Mouse (Mus musculus): ENCODE results near the gene Cstf1. TPM values are rescaled to one million over a fixed set of nuclear protein-coding genes. Genes with fewer than 3 reads are reported as not detected.

Gene Cstf1
- polyA plus RNA-seq, 1 experiment from 2014 or later: 44.9 TPM

GRCm38 (mm10) chr2:172401116-172401825 lies 30.8 kb downstream of the Cstf1 start:
- no peaks in the 10 kb centered on the region for H3K36me3 ChIP-seq (ENCODE audit: control insufficient read depth, insufficient read depth, low read length)
- 77% methylated on average over 13 of the region's 13 CpGs for WGBS
- H3K4me1 ChIP-seq (replicated peaks; ENCODE audit: control insufficient read depth, insufficient read depth, low read length): no peaks in the 10 kb centered on the region
- no peak overlapping the region for H3K4me2 ChIP-seq (replicated peaks; ENCODE audit: low read depth, low read length)
- no peak overlapping the region for H3K4me3 ChIP-seq (ENCODE audit: low read depth, low read length)
- ATAC-seq (ENCODE audit: low FRiP score) (no peak), DNase-seq (ENCODE audit: low spot score) (no peak)
- no peak overlapping the region for H3K9ac ChIP-seq (ENCODE audit: low read depth, low read length)
- H3K9me3 ChIP-seq (ENCODE audit: control insufficient read depth, low read length): no peaks in the 10 kb centered on the region
- H3K27ac ChIP-seq (ENCODE audit: low read depth, low read length): no peak overlapping the region
- H3K27me3 ChIP-seq (ENCODE audit: control insufficient read depth, insufficient read depth, low read length): no peaks in the 10 kb centered on the region

GRCm38 (mm10) chr2:172404239-172404638 lies 33.8 kb downstream of the Cstf1 start:
- H3K9me3 ChIP-seq (ENCODE audit: control insufficient read depth, low read length): no peaks in the 10 kb centered on the region
- no peak overlapping the region for H3K9ac ChIP-seq (ENCODE audit: low read depth, low read length)
- no peaks in the 10 kb centered on the region for H3K27me3 ChIP-seq (ENCODE audit: control insufficient read depth, insufficient read depth, low read length)
- no peak overlapping the region for H3K27ac ChIP-seq (ENCODE audit: low read depth, low read length)
- 62% methylated on average over 7 of the region's 7 CpGs for WGBS
- no peaks in the 10 kb centered on the region for H3K36me3 ChIP-seq (ENCODE audit: control insufficient read depth, insufficient read depth, low read length)
- H3K4me2 ChIP-seq (replicated peaks; ENCODE audit: low read depth, low read length): no peak overlapping the region
- H3K4me3 ChIP-seq (ENCODE audit: low read depth, low read length): no peak overlapping the region
- DNase-seq (ENCODE audit: low spot score) (no peak), ATAC-seq (ENCODE audit: low FRiP score) (no peak)
- no peaks in the 10 kb centered on the region for H3K4me1 ChIP-seq (replicated peaks; ENCODE audit: control insufficient read depth, insufficient read depth, low read length)

- H3K4me2 ChIP-seq (replicated peaks; ENCODE audit: low read depth, low read length): no peak overlapping the region
- H3K27me3 ChIP-seq (ENCODE audit: control insufficient read depth, insufficient read depth, low read length): no peaks in the 10 kb centered on the region
- H3K36me3 ChIP-seq (ENCODE audit: control insufficient read depth, insufficient read depth, low read length): no peaks in the 10 kb centered on the region
- no peaks in the 10 kb centered on the region for H3K4me1 ChIP-seq (replicated peaks; ENCODE audit: control insufficient read depth, insufficient read depth, low read length)
- no peaks in the 10 kb centered on the region for H3K9me3 ChIP-seq (ENCODE audit: control insufficient read depth, low read length)
- WGBS: 71% methylated on average over 3 of the region's 3 CpGs
- H3K27ac ChIP-seq (ENCODE audit: low read depth, low read length): no peak overlapping the region
- no peak for DNase-seq (ENCODE audit: low spot score)
- no peak overlapping the region for H3K9ac ChIP-seq (ENCODE audit: low read depth, low read length)
- ATAC-seq (ENCODE audit: low FRiP score): no peak
- no peak overlapping the region for H3K4me3 ChIP-seq (ENCODE audit: low read depth, low read length)
Observed at GRCm38 (mm10) chr2:172405011-172405410, 34.5 kb downstream of the Cstf1 start.

GRCm38 (mm10) chr2:172406173-172406572 lies 35.7 kb downstream of the Cstf1 start:
- Histone ChIP-seq H3K27me3 (ENCODE audit: control insufficient read depth, insufficient read depth, low read length) (no peaks in the 10 kb centered on the region), H3K4me3 (ENCODE audit: low read depth, low read length) (no peak overlapping the region), H3K9ac (ENCODE audit: low read depth, low read length) (no peak overlapping the region), H3K36me3 (ENCODE audit: control insufficient read depth, insufficient read depth, low read length) (no peaks in the 10 kb centered on the region), H3K4me2 (replicated peaks; ENCODE audit: low read depth, low read length) (no peak overlapping the region), H3K9me3 (ENCODE audit: control insufficient read depth, low read length) (no peaks in the 10 kb centered on the region), H3K27ac (ENCODE audit: low read depth, low read length) (no peak overlapping the region), H3K4me1 (replicated peaks; ENCODE audit: control insufficient read depth, insufficient read depth, low read length) (no peaks in the 10 kb centered on the region)
- ATAC-seq (ENCODE audit: low FRiP score) (no peak), DNase-seq (ENCODE audit: low spot score) (no peak)
- WGBS: 67% methylated on average over 4 of the region's 4 CpGs

GRCm38 (mm10) chr2:172407499-172407898 lies 37.0 kb downstream of the Cstf1 start:
- ATAC-seq (ENCODE audit: low FRiP score): no peak
- Histone ChIP-seq H3K27ac (ENCODE audit: low read depth, low read length) (no peak overlapping the region), H3K4me1 (replicated peaks; ENCODE audit: control insufficient read depth, insufficient read depth, low read length) (no peaks in the 10 kb centered on the region), H3K9me3 (ENCODE audit: control insufficient read depth, low read length) (no peaks in the 10 kb centered on the region), H3K4me2 (replicated peaks; ENCODE audit: low read depth, low read length) (no peak overlapping the region), H3K9ac (ENCODE audit: low read depth, low read length) (no peak overlapping the region), H3K4me3 (ENCODE audit: low read depth, low read length) (no peak overlapping the region), H3K36me3 (ENCODE audit: control insufficient read depth, insufficient read depth, low read length) (no peaks in the 10 kb centered on the region), H3K27me3 (ENCODE audit: control insufficient read depth, insufficient read depth, low read length) (no peaks in the 10 kb centered on the region)
- WGBS: 74% methylated on average over 2 of the region's 2 CpGs
- no peak for DNase-seq (ENCODE audit: low spot score)

- Histone ChIP-seq H3K9ac (ENCODE audit: low read depth, low read length) (no peak overlapping the region), H3K36me3 (ENCODE audit: control insufficient read depth, insufficient read depth, low read length) (no peaks in the 10 kb centered on the region), H3K4me1 (replicated peaks; ENCODE audit: control insufficient read depth, insufficient read depth, low read length) (0 out of 2 replicates have a peak, but pooled peaks cover 2% of the 10 kb centered on the region), H3K4me3 (ENCODE audit: low read depth, low read length) (no peak overlapping the region), H3K27ac (ENCODE audit: low read depth, low read length) (no peak overlapping the region), H3K27me3 (ENCODE audit: control insufficient read depth, insufficient read depth, low read length) (no peaks in the 10 kb centered on the region), H3K9me3 (ENCODE audit: control insufficient read depth, low read length) (no peaks in the 10 kb centered on the region), H3K4me2 (replicated peaks; ENCODE audit: low read depth, low read length) (no peak overlapping the region)
- ATAC-seq (ENCODE audit: low FRiP score) (no peak), DNase-seq (ENCODE audit: low spot score) (no peak)
- 87% methylated on average over 2 of the region's 2 CpGs for WGBS
Observed at GRCm38 (mm10) chr2:172410686-172411085, 40.2 kb downstream of the Cstf1 start.

- H3K27ac ChIP-seq (ENCODE audit: low read depth, low read length): no peak overlapping the region
- no peaks in the 10 kb centered on the region for H3K36me3 ChIP-seq (ENCODE audit: control insufficient read depth, insufficient read depth, low read length)
- 83% methylated on average over 11 of the region's 11 CpGs for WGBS
- H3K9ac ChIP-seq (ENCODE audit: low read depth, low read length): no peak overlapping the region
- 0 out of 2 replicates have a peak, but pooled peaks cover 2% of the 10 kb centered on the region for H3K4me1 ChIP-seq (replicated peaks; ENCODE audit: control insufficient read depth, insufficient read depth, low read length)
- H3K9me3 ChIP-seq (ENCODE audit: control insufficient read depth, low read length): no peaks in the 10 kb centered on the region
- no peak overlapping the region for H3K4me2 ChIP-seq (replicated peaks; ENCODE audit: low read depth, low read length)
- DNase-seq (ENCODE audit: low spot score) (no peak), ATAC-seq (ENCODE audit: low FRiP score) (no peak)
- no peak overlapping the region for H3K4me3 ChIP-seq (ENCODE audit: low read depth, low read length)
- H3K27me3 ChIP-seq (ENCODE audit: control insufficient read depth, insufficient read depth, low read length): no peaks in the 10 kb centered on the region
Observed at GRCm38 (mm10) chr2:172411091-172411490, 40.6 kb downstream of the Cstf1 start.

GRCm38 (mm10) chr2:172412454-172412853 lies 42.0 kb downstream of the Cstf1 start:
- Histone ChIP-seq H3K9me3 (ENCODE audit: control insufficient read depth, low read length) (no peaks in the 10 kb centered on the region), H3K27ac (ENCODE audit: low read depth, low read length) (no peak overlapping the region), H3K36me3 (ENCODE audit: control insufficient read depth, insufficient read depth, low read length) (no peaks in the 10 kb centered on the region), H3K9ac (ENCODE audit: low read depth, low read length) (no peak overlapping the region), H3K27me3 (ENCODE audit: control insufficient read depth, insufficient read depth, low read length) (no peaks in the 10 kb centered on the region), H3K4me1 (replicated peaks; ENCODE audit: control insufficient read depth, insufficient read depth, low read length) (0 out of 2 replicates have a peak, but pooled peaks cover 2% of the 10 kb centered on the region), H3K4me2 (replicated peaks; ENCODE audit: low read depth, low read length) (no peak overlapping the region), H3K4me3 (ENCODE audit: low read depth, low read length) (no peak overlapping the region)
- ATAC-seq (ENCODE audit: low FRiP score) (peak; percentile 71; the same call in 1 of the 2 replicates), DNase-seq (ENCODE audit: low spot score) (peak; percentile 63)
- 12% methylated on average over 9 of the region's 9 CpGs for WGBS

- Histone ChIP-seq H3K27me3 (ENCODE audit: control insufficient read depth, insufficient read depth, low read length) (no peaks in the 10 kb centered on the region), H3K9ac (ENCODE audit: low read depth, low read length) (no peak overlapping the region), H3K4me3 (ENCODE audit: low read depth, low read length) (no peak overlapping the region), H3K36me3 (ENCODE audit: control insufficient read depth, insufficient read depth, low read length) (no peaks in the 10 kb centered on the region), H3K4me1 (replicated peaks; ENCODE audit: control insufficient read depth, insufficient read depth, low read length) (0 out of 2 replicates have a peak, but pooled peaks cover 2% of the 10 kb centered on the region), H3K9me3 (ENCODE audit: control insufficient read depth, low read length) (no peaks in the 10 kb centered on the region), H3K4me2 (replicated peaks; ENCODE audit: low read depth, low read length) (no peak overlapping the region), H3K27ac (ENCODE audit: low read depth, low read length) (no peak overlapping the region)
- DNase-seq (ENCODE audit: low spot score) (peak; percentile 18), ATAC-seq (ENCODE audit: low FRiP score) (no peak)
- 21% methylated on average over 4 of the region's 4 CpGs for WGBS
Observed at GRCm38 (mm10) chr2:172413273-172413672, 42.8 kb downstream of the Cstf1 start.

Measured in hindbrain, embryonic 11.5 days (tissue).